Mouse (Mus musculus): ENCODE measurements around the gene Hdac6.

- TF ChIP-seq GATA1 (IDR thresholded peaks at IDR 0.05; ENCODE audit: low read length): no peak
- no peak for TF ChIP-seq TAL1 (IDR thresholded peaks at IDR 0.05; ENCODE audit: low read length)
These were observed 25.7 kb downstream of the Hdac6 start for GRCm38 (mm10) chrX:7922032-7922431.

All from erythroblast, embryonic 14.5 days (primary cell).